Mouse (Mus musculus): ENCODE results near the gene Pgghg.

Pgghg gene

GRCm38 (mm10) chr7:140990622-140991021 lies 49.4 kb downstream of the Pgghg start:
- in situ Hi-C loops (cut with MboI, MseI), result no loop called here

GRCm38 (mm10) chr7:140991117-140991689 lies 50.0 kb downstream of the Pgghg start:
- in situ Hi-C loops (cut with MboI, MseI), result no loop called here
